Mouse (Mus musculus) spleen, adult 2 months (tissue): Measurements from ENCODE around the gene Ucp2.

ENCODE experiments used
- CTCF ChIP-seq: fragments of 200-500 bp; IDR thresholded peaks from 2 replicates; pipeline ENCODE4 v1.5.1; 2011; ENCODE audit warnings: mild to moderate bottlenecking, inconsistent platforms; ENCODE audit not compliant: insufficient read depth, insufficient read length, insufficient replicate concordance; ENCODE audit errors: extremely low read depth
- POLR2A ChIP-seq: fragments of 200-500 bp; IDR thresholded peaks from 2 replicates; pipeline ENCODE4 v1.6.1; 2011; ENCODE audit warnings: low read depth, low read length, inconsistent platforms

DNA sequence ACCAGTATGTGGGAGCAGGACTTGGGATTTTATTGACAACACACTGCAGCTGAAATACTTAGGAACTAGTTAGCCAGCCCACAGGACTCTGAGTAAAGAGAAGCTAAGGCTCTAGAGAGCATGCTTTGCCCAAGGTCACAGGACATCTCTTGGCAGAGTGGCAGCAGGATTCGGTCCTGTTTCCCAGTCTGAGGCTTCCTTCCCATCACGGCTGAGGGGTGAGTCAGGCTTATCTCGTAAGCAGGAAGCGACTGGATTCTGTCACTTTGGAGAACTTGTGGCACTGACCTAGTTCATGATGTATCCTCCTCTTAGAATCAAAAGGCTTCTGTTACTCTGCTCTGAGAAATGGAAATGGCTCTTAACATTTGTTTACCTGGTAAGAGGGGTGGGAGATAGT lies 54.5 kb downstream of the Ucp2 start:
- TF ChIP-seq POLR2A (no peak), CTCF (no peak)
